Mouse (Mus musculus) stomach, embryonic 14.5 days (tissue): ENCODE results near the gene Hoxb6. TPM values are rescaled to one million over a fixed set of nuclear protein-coding genes. Genes with fewer than 3 reads are reported as not detected.

Experiments used
- ATAC-seq: fragments of 200-750 bp; cut with Nextera tagmentation; 2 replicates; pipeline ENCODE4 v1.8.0; 2017; ENCODE audit warnings: low read depth, moderate TSS enrichment; ENCODE audit not compliant: insufficient number of reproducible peaks, insufficient read depth, low FRiP score
- H3K27ac ChIP-seq: fragments of 300-500 bp; sonication (generic); 2 replicates; pipeline ENCODE4 v1.5.1; 2014; ENCODE audit warnings: mild to moderate bottlenecking, low read length, moderate library complexity, mixed read lengths
- H3K27me3 ChIP-seq: fragments of 300-500 bp; sonication (generic); 2 replicates; pipeline ENCODE4 v1.6.1; 2014; ENCODE audit warnings: low read length, control low read depth, mixed read lengths; ENCODE audit not compliant: control insufficient read depth, insufficient read depth
- H3K36me3 ChIP-seq: fragments of 300-500 bp; sonication (generic); 2 replicates; pipeline ENCODE4 v1.6.1; 2014; ENCODE audit warnings: mild to moderate bottlenecking, control low read depth, low read length, moderate library complexity, mixed read lengths; ENCODE audit not compliant: control insufficient read depth, insufficient read depth
- H3K4me1 ChIP-seq: fragments of 300-500 bp; sonication (generic); 2 replicates; pipeline ENCODE4 v1.6.1; 2014; ENCODE audit warnings: low read length, control low read depth, mixed read lengths; ENCODE audit not compliant: control insufficient read depth, insufficient read depth
- H3K4me2 ChIP-seq: fragments of 300-500 bp; sonication (generic); replicated peaks from 2 replicates; pipeline ENCODE4 v1.6.1; 2014; ENCODE audit warnings: low read depth, low read length, control low read depth
- H3K4me3 ChIP-seq: fragments of 300-500 bp; sonication (generic); 2 replicates; pipeline ENCODE4 v1.5.1; 2014; ENCODE audit warnings: low read depth, low read length, control low read depth
- H3K9ac ChIP-seq: fragments of 300-500 bp; sonication (generic); replicated peaks from 2 replicates; pipeline ENCODE4 v1.6.1; 2014; ENCODE audit warnings: low read depth, mild to moderate bottlenecking, control low read depth, low read length, moderate library complexity, mixed read lengths
- H3K9me3 ChIP-seq: fragments of 300-500 bp; sonication (generic); 2 replicates; pipeline ENCODE4 v1.6.1; 2016; ENCODE audit warnings: low read depth, low read length, control low read depth; ENCODE audit not compliant: control insufficient read depth
- WGBS: fragments of 180-500 bp; shearing (Covaris S2); extraction: QIAGEN DNeasy Blood & Tissue Kit; methylation state at CpG from one replicate; pipeline ENCODE4 v1.1.7; 2014; 5-methylcytosine and 5-hydroxymethylcytosine counted together
- polyA plus RNA-seq: library from polyadenylated mRNA; unstranded; fragments of >200 nt; fragmentation: Nextera tagmentation; extraction: Ambion mirVana; gene quantifications from 2 replicates; pipeline ENCODE4 v1.2.1, GENCODE M21; 2014

The Hoxb6 gene
- polyA plus RNA-seq, 1 experiment from 2014 or later, result 12.4 TPM

DNA sequence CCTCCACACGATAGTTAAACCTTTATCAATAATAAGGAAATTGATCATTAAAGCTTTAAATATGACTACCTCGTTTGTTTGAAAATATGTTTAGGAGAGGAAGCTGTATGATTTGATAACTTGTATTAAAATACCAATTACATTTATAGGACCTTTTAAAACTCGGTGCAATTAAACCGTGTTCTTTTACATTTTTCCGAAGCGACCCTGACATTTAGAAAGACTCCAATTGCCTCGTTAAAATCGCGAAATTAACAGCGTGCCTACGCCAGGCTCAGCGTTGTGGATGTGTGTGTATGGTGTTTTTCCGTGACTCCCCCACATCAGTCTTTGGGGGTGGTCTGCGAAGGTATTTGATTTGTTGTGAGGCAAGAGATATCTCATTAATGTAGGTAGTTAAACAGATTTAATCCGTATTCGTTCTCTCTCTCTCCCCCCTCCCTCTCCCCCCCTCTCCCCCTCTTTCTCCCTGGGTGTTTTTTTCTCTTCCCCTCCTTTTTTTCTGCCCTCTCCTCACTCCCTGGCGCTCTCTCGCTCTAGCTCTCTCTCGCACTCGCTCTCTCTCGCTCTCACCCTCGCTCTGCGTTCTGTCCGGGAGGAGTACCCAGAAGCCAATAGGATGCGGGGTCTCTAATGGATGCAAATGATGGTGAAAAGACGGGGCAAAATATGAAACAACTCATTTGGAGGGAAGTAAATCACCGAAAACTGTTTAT, 10.3 kb upstream of the Hoxb6 start, which contains the start of gene Hoxb8:
TSS of gene Hoxb8 (plus strand) at position 51 of the 716 bp plus-strand sequence.
- Histone ChIP-seq H3K4me2 (peak within 1 kb of the TSS; percentile 51), H3K36me3 (no peaks in the 10 kb centered on the region), H3K9ac (peak within 1 kb of the TSS; percentile 60; the same call in 1 of the 2 replicates), H3K9me3 (no peaks in the 10 kb centered on the region), H3K4me3 (peak within 1 kb of the TSS; percentile 43), H3K4me1 (no peaks in the 10 kb centered on the region), H3K27me3 (peaks cover 25% of the 10 kb centered on the region), H3K27ac (peak within 1 kb of the TSS; percentile 89; the same call in 1 of the 2 replicates)
- 1% methylated on average over 27 of the region's 27 CpGs for WGBS
- ATAC-seq, result no peak

DNA sequence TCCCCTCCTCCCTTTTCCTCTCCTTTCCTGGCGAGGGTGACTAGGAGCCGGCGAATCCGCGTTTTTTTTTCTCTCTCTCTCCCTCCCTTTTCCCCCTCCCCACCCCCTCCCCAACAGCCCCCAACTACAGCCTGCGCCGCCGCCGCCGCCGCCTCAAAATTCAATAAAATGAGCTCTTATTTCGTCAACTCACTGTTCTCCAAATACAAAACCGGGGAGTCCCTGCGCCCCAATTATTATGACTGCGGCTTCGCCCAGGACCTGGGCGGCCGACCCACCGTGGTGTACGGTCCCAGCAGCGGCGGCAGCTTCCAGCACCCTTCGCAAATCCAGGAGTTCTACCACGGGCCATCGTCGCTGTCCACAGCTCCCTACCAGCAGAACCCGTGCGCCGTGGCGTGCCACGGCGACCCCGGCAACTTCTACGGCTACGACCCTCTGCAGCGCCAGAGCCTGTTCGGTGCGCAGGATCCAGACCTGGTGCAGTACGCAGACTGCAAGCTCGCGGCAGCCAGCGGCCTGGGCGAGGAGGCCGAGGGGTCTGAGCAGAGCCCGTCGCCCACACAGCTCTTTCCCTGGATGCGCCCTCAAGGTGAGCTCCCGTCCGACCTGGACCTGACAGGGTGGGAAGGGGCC, 9.4 kb upstream of the Hoxb6 start:
- no peak for ATAC-seq
- Histone ChIP-seq H3K27ac (peak overlapping the region; percentile 89), H3K4me2 (peak overlapping the region; percentile 51), H3K9me3 (no peaks in the 10 kb centered on the region), H3K4me1 (0 out of 2 replicates have a peak, but pooled peaks cover 4% of the 10 kb centered on the region), H3K36me3 (no peaks in the 10 kb centered on the region), H3K9ac (peak overlapping the region; percentile 60), H3K4me3 (peak overlapping the region; percentile 43), H3K27me3 (peaks cover 26% of the 10 kb centered on the region)
- WGBS, result under 1% methylated on average over 49 of the region's 49 CpGs

DNA sequence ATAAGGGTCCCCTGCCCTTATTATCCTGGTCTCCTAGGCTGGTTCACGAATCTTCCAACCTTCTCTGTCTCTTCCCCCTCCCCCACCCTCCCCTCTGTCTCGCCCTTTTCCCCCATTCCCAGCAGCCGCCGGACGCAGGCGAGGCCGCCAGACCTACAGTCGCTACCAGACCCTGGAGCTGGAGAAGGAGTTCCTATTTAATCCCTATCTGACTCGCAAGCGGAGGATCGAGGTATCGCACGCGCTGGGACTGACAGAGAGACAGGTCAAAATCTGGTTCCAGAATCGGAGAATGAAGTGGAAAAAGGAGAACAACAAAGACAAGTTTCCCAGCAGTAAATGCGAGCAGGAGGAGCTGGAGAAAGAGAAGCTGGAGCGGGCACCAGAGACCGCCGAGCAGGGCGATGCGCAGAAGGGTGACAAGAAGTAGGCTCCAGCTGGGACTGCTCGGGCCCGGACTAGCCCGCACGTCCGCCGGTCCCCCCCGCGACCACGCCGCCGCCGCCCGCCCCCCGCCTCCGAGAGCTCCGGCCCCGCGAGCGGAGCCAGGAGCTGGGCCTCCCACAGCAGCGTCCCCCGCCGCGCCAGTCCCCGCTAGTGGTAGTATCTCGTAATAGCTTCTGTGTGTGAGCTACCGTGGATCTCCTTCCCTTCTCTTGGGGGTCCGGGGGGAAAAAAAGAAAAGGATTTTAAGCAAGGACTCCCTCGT, 8.1 kb upstream of the Hoxb6 start:
- Histone ChIP-seq H3K27ac (peak overlapping the region; percentile 89), H3K36me3 (no peaks in the 10 kb centered on the region), H3K4me2 (peak overlapping the region; percentile 51), H3K9me3 (no peaks in the 10 kb centered on the region), H3K4me1 (0 out of 2 replicates have a peak, but pooled peaks cover 4% of the 10 kb centered on the region), H3K9ac (peak overlapping the region; percentile 60), H3K4me3 (peak overlapping the region; percentile 43), H3K27me3 (peaks cover 34% of the 10 kb centered on the region)
- peak; percentile 24; the same call in 1 of the 2 replicates for ATAC-seq
- WGBS, result under 1% methylated on average over 49 of the region's 49 CpGs

DNA sequence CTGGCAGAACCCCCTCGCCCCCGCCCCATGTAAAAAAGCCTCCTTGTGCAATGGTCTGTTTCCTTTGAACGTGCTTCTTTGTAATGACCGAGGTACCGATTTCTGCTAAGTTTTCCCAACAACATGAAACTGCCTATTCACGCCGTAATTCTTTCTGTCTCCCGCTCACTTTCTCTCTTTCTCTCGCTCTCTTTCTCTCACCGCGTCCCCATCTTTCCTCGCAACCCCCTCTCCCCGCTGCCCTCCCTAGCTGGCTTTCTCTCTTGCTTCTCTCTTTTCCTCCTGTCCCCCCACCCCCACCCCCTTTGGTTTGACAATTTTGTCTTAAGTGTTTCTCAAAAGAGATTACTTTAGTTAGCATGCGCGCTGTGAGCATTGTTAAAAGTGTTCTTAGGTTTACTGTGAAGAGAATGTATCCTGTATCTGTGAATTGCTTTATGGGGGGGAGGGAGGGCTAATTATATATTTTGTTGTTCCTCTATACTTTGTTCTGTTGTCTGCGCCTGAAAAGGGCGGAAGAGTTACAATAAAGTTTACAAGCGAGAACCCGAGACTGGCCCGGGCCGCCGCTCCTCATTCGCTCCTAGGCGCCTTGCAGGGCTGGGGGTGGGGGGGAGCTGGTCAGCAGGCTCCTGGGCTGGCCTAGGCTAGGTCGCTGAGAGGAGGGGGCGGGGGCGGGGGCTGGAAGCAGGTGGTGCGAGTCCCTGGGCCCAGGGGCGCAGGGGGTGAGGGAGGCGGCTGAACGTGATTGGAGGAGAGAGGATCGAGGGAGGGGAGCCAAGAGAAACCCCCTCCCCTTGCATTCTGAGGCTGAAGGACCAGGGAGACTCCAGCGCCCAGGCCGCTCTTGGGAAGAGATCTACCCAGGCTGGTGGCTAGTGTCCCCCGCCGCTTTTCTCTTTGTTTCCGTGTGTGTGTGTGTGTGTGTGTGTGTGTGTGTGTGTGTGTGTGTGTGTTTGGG, 7.2 kb upstream of the Hoxb6 start:
- 0 out of 2 replicates have a peak, but pooled peaks cover 4% of the 10 kb centered on the region for H3K4me1 ChIP-seq
- peak overlapping the region; percentile 60 for H3K9ac ChIP-seq
- peak; percentile 72 for ATAC-seq
- H3K4me2 ChIP-seq, result peak overlapping the region; percentile 51
- peak overlapping the region; percentile 43 for H3K4me3 ChIP-seq
- no peaks in the 10 kb centered on the region for H3K36me3 ChIP-seq
- peaks cover 31% of the 10 kb centered on the region for H3K27me3 ChIP-seq
- no peaks in the 10 kb centered on the region for H3K9me3 ChIP-seq
- under 1% methylated on average over 32 of the region's 37 CpGs for WGBS
- H3K27ac ChIP-seq, result peak overlapping the region; percentile 89

DNA sequence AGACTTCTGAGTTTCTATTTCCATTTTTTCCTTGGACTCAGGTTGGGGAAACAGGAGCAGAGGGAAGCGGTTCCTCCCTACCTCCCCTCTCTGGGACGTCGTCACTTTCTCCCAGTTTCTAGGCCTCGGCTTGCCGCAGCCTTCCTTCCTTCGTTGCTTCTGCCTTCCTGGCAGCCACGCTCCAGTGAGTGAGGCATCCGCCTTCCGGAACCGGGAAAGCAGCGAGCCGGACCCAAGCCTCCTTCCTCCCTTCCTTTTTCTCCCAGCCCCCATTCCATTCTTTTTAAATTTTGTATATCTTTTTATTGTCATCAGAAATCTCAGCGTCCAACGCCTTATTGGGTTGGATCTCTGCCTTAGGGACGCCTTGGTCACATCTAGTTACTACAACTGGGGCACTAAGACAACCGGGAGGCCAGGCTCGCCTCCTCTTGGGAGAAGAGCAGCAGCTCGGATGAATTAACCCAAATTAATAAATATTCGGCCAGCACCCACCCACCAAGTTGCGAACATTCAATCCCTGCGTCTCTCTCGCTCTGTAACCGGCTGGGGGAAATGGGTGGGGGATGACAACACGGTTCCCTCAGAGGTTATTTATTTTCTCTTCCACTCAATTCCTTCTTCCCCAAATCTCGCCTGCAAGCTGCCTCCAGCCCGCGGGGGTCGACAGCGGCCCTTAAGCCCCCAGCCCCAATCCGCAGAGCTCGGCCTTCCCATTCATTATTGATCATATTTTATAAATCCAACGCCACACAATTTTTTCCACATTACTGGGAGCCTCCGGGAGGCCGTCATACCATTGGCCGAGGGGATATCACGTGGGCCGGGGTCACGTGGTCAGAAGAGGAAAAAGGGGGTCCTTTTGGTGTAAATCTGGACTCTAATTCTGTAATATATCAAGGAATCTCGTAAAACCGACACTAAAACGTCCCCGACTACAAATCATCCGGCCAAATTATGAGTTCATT, 6.2 kb upstream of the Hoxb6 start, which contains the start of gene Hoxb7:
TSS of gene Hoxb7 (plus strand) at position 853 of the 968 bp plus-strand sequence.
- H3K36me3 ChIP-seq, result no peaks in the 10 kb centered on the region
- 1% methylated on average over 43 of the region's 43 CpGs for WGBS
- ATAC-seq, result no peak
- H3K9me3 ChIP-seq, result no peaks in the 10 kb centered on the region
- H3K9ac ChIP-seq, result peak within 1 kb of the TSS; percentile 61
- peaks cover 25% of the 10 kb centered on the region for H3K27me3 ChIP-seq
- H3K4me3 ChIP-seq, result peak within 1 kb of the TSS; percentile 43
- H3K4me2 ChIP-seq, result peak within 1 kb of the TSS; percentile 51
- 0 out of 2 replicates have a peak, but pooled peaks cover 4% of the 10 kb centered on the region for H3K4me1 ChIP-seq
- H3K27ac ChIP-seq, result peak within 1 kb of the TSS; percentile 89

DNA sequence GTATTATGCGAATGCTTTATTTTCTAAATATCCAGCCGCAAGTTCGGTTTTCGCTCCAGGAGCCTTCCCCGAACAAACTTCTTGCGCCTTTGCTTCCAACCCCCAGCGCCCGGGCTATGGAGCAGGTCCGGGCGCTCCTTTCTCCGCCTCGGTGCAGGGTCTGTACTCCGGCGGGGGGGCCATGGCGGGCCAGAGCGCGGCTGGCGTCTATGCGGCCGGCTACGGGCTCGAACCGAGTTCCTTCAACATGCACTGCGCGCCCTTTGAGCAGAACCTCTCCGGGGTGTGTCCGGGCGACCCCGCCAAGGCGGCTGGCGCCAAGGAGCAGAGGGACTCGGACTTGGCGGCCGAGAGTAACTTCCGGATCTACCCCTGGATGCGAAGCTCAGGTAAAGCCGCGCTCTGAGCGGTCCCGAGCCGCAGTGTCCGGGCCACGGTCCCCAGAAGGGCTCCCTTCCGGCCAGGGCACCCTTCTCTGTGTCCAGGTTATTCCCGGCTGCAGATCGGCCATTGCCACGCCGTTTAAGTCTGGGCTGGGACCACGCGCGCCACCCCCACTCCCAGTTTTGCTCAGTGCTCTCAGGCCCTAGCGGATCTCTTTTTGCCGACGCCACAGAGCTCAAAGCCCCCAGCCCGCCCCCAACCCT, 5.4 kb upstream of the Hoxb6 start:
- Histone ChIP-seq H3K9me3 (no peaks in the 10 kb centered on the region), H3K9ac (peak overlapping the region; percentile 61), H3K36me3 (no peaks in the 10 kb centered on the region), H3K4me2 (peak overlapping the region; percentile 51), H3K27ac (peak overlapping the region; percentile 89), H3K4me1 (0 out of 2 replicates have a peak, but pooled peaks cover 4% of the 10 kb centered on the region), H3K27me3 (peaks cover 28% of the 10 kb centered on the region), H3K4me3 (peak overlapping the region; percentile 43)
- WGBS, result 1% methylated on average over 55 of the region's 55 CpGs
- no peak for ATAC-seq
